ENCODE assay signal across 10 mouse cellular contexts in genomic region chr11:54882671-54883070, GRCm38 (mm10). TPM values are rescaled to one million over a fixed set of nuclear protein-coding genes. Genes with fewer than 3 reads are reported as not detected.
DNase-seq lines count a peak whose midpoint lies in the region; ATAC-seq and TF ChIP-seq lines count a peak whose summit lies in the region.
"Had no signal": no experiment of that assay in that cellular context is flagged by ENCODE, and none has a peak within 500 bp of the region (broad histone marks: within the 10 kb centered on the region; RNA-seq: fewer than 3 reads in every experiment).

No protein-coding gene starts in this region.

- TF ChIP-seq POLR2A in small intestine, adult 2 months (IDR thresholded peaks at IDR 0.05; ENCODE audit: low read depth, low read length): no peak

- no peak overlapping the region for H3K27ac ChIP-seq in embryonic facial prominence, embryonic 14.5 days (replicated peaks; ENCODE audit: low read depth, low read length)
- H3K27ac ChIP-seq in small intestine, adult 2 months (ENCODE audit: insufficient read depth, low read depth, low read length): peak overlapping the region; percentile 47; the same call in 1 of the 2 replicates
- no peak overlapping the region for H3K27ac ChIP-seq in hindbrain, embryonic 14.5 days
- H3K27ac ChIP-seq in forebrain, embryonic 13.5 days: no peak overlapping the region
- H3K27ac ChIP-seq: limb, embryonic 15.5 days had no signal

- TF ChIP-seq CTCF in small intestine, adult 2 months (IDR thresholded peaks at IDR 0.05; ENCODE audit: extremely low read depth, insufficient read length, insufficient replicate concordance, low read depth, low read length): no peak

- H3K36me3 ChIP-seq in embryonic facial prominence, embryonic 14.5 days (ENCODE audit: control insufficient read depth, insufficient read depth, low read length): no peaks in the 10 kb centered on the region
- no peaks in the 10 kb centered on the region for H3K36me3 ChIP-seq in small intestine, adult 2 months (ENCODE audit: control insufficient read depth, insufficient read depth, low read length)
- H3K36me3 ChIP-seq in hindbrain, embryonic 14.5 days (replicated peaks; ENCODE audit: control insufficient read depth, insufficient read depth): no peaks in the 10 kb centered on the region
- H3K36me3 ChIP-seq in forebrain, embryonic 13.5 days (ENCODE audit: poor library complexity, severe bottlenecking): no peaks in the 10 kb centered on the region
- H3K36me3 ChIP-seq: limb, embryonic 15.5 days had no signal

- H3K4me2 ChIP-seq in embryonic facial prominence, embryonic 14.5 days (ENCODE audit: low read depth, low read length): no peak overlapping the region
- H3K4me2 ChIP-seq in hindbrain, embryonic 14.5 days (replicated peaks): no peak overlapping the region
- no peak overlapping the region for H3K4me2 ChIP-seq in forebrain, embryonic 13.5 days
- H3K4me2 ChIP-seq: limb, embryonic 15.5 days had no signal

- no peak overlapping the region for H3K4me3 ChIP-seq in embryonic facial prominence, embryonic 14.5 days (ENCODE audit: low read depth, low read length)
- H3K4me3 ChIP-seq in small intestine, adult 2 months (ENCODE audit: low read depth, low read length): no peak overlapping the region
- no peak overlapping the region for H3K4me3 ChIP-seq in hindbrain, embryonic 14.5 days (replicated peaks; ENCODE audit: low read length)
- no peak overlapping the region for H3K4me3 ChIP-seq in forebrain, embryonic 13.5 days
- H3K4me3 ChIP-seq: limb, embryonic 15.5 days had no signal

- peaks cover 6% of the 10 kb centered on the region for H3K4me1 ChIP-seq in embryonic facial prominence, embryonic 14.5 days (ENCODE audit: control insufficient read depth, insufficient read depth, low read length)
- H3K4me1 ChIP-seq in small intestine, adult 2 months (ENCODE audit: control insufficient read depth, insufficient read depth, insufficient read length, low read length): no peaks in the 10 kb centered on the region
- H3K4me1 ChIP-seq in hindbrain, embryonic 14.5 days (replicated peaks; ENCODE audit: control insufficient read depth, insufficient read depth, low read length): no peaks in the 10 kb centered on the region
- no peaks in the 10 kb centered on the region for H3K4me1 ChIP-seq in forebrain, embryonic 13.5 days

- H3K9me3 ChIP-seq in embryonic facial prominence, embryonic 14.5 days (ENCODE audit: control insufficient read depth, low read length): no peaks in the 10 kb centered on the region
- no peaks in the 10 kb centered on the region for H3K9me3 ChIP-seq in hindbrain, embryonic 14.5 days (ENCODE audit: control insufficient read depth, low read length)
- no peaks in the 10 kb centered on the region for H3K9me3 ChIP-seq in forebrain, embryonic 13.5 days (replicated peaks)
- H3K9me3 ChIP-seq: limb, embryonic 15.5 days had no signal

- DNase-seq in ovary, adult 18-20 months (ENCODE audit: low spot score): peak; percentile 69
- DNase-seq in ovary, postnatal 10 days (ENCODE audit: low spot score): no peak
- DNase-seq in embryonic facial prominence, embryonic 14.5 days (ENCODE audit: low spot score): peak; percentile 85
- DNase-seq in kidney, adult 8-10 months: peak; percentile 62 to 70
- no peak for DNase-seq in hindbrain, embryonic 14.5 days (ENCODE audit: low spot score)
- DNase-seq in thymus, postnatal 36 days: no peak

- whole genome bisulfite sequencing in embryonic facial prominence, embryonic 14.5 days: 8% methylated on average over 8 of the region's 8 CpGs
- 78% methylated on average over 8 of the region's 8 CpGs for WGBS in small intestine, adult 2 months
- 41% methylated on average over 8 of the region's 8 CpGs for WGBS in hindbrain, embryonic 14.5 days
- 52% methylated on average over 8 of the region's 8 CpGs for WGBS in forebrain, embryonic 13.5 days

- ATAC-seq in embryonic facial prominence, embryonic 14.5 days (ENCODE audit: low read depth): peak; percentile 69
- no peak for ATAC-seq in hindbrain, embryonic 14.5 days (ENCODE audit: low FRiP score)
- ATAC-seq in forebrain, embryonic 13.5 days: no peak
- ATAC-seq: forebrain, embryonic 14.5 days had no signal

- no peak overlapping the region for H3K9ac ChIP-seq in embryonic facial prominence, embryonic 14.5 days (ENCODE audit: low read depth, low read length)
- H3K9ac ChIP-seq in hindbrain, embryonic 14.5 days: no peak overlapping the region
- no peak overlapping the region for H3K9ac ChIP-seq in forebrain, embryonic 13.5 days
- H3K9ac ChIP-seq: limb, embryonic 15.5 days had no signal

- no peaks in the 10 kb centered on the region for H3K27me3 ChIP-seq in embryonic facial prominence, embryonic 14.5 days (replicated peaks; ENCODE audit: control insufficient read depth, insufficient read depth, low read length)
- no peaks in the 10 kb centered on the region for H3K27me3 ChIP-seq in small intestine, adult 2 months (ENCODE audit: control insufficient read depth, insufficient read depth, low read length)
- H3K27me3 ChIP-seq in hindbrain, embryonic 14.5 days (ENCODE audit: control insufficient read depth, insufficient read depth, low read length): no peaks in the 10 kb centered on the region
- H3K27me3 ChIP-seq in forebrain, embryonic 13.5 days: no peaks in the 10 kb centered on the region
- H3K27me3 ChIP-seq: limb, embryonic 15.5 days had no signal

RNA-seq across cellular contexts. Expression of gene Hint1, which starts 16.5 kb away (rescaled TPM):
- polyA plus RNA-seq in embryonic facial prominence, embryonic 14.5 days (2014; fragmentation: Nextera tagmentation; extraction: Ambion mirVana): 583 and 620 TPM in 2 replicates
- 371 and 593 TPM in 2 replicates for polyA plus RNA-seq in small intestine, adult 2 months (2012; rRNA removed)
- polyA plus RNA-seq in hindbrain, embryonic 14.5 days (2014; fragmentation: Nextera tagmentation; extraction: Ambion mirVana): 791 and 878 TPM in 2 replicates
- 829 and 971 TPM in 2 replicates for polyA plus RNA-seq in forebrain, embryonic 13.5 days (2015; fragmentation: Nextera tagmentation; extraction: Ambion mirVana)

RNA-seq across cellular contexts. Expression of gene Gpx3, which starts 19.6 kb away (rescaled TPM):
- 67.7 and 89.8 TPM in 2 replicates for polyA plus RNA-seq in embryonic facial prominence, embryonic 14.5 days (2014; fragmentation: Nextera tagmentation; extraction: Ambion mirVana)
- 52.2 and 90.3 TPM in 2 replicates for polyA plus RNA-seq in small intestine, adult 2 months (2012; rRNA removed)
- polyA plus RNA-seq in hindbrain, embryonic 14.5 days (2014; fragmentation: Nextera tagmentation; extraction: Ambion mirVana): 67.6 and 73.6 TPM in 2 replicates
- polyA plus RNA-seq in forebrain, embryonic 13.5 days (2015; fragmentation: Nextera tagmentation; extraction: Ambion mirVana): 17.9 and 20.8 TPM in 2 replicates

RNA-seq across cellular contexts. Expression of gene Lyrm7, which starts 22.0 kb away (rescaled TPM):
- polyA plus RNA-seq in embryonic facial prominence, embryonic 14.5 days (2014; fragmentation: Nextera tagmentation; extraction: Ambion mirVana): 10.6 and 11.3 TPM in 2 replicates
- polyA plus RNA-seq in small intestine, adult 2 months (2012; rRNA removed): 0.03 and 0.15 TPM in 2 replicates
- 11.8 and 12.6 TPM in 2 replicates for polyA plus RNA-seq in hindbrain, embryonic 14.5 days (2014; fragmentation: Nextera tagmentation; extraction: Ambion mirVana)
- 11.6 and 12.5 TPM in 2 replicates for polyA plus RNA-seq in forebrain, embryonic 13.5 days (2015; fragmentation: Nextera tagmentation; extraction: Ambion mirVana)

Comparison
In these comparisons a context has a peak if more than half of its experiments do, and no peak if none do; other contexts are left out.
1. DNase-seq: peak in ovary, adult 18-20 months (single experiment), embryonic facial prominence, embryonic 14.5 days (single experiment) and kidney, adult 8-10 months (2 of 2); none in ovary, postnatal 10 days (single experiment), hindbrain, embryonic 14.5 days (single experiment) and thymus, postnatal 36 days (0 of 2).
2. RNA of gene Lyrm7, which starts 22.0 kb away (polyA plus RNA-seq): 11.8 to 12.6 TPM in hindbrain, embryonic 14.5 days, 11.6 to 12.5 TPM in forebrain, embryonic 13.5 days and 10.6 to 11.3 TPM in embryonic facial prominence, embryonic 14.5 days; 0.03 to 0.15 TPM in small intestine, adult 2 months; every median in the first group is over 10 times any median in the second.